Mouse (Mus musculus) lung, postnatal 0 days (tissue): ENCODE measurements around the gene Lbr.

Experiments
- CTCF ChIP-seq: IDR thresholded peaks from 2 replicates; pipeline ENCODE4 v1.5.1; 2016; ENCODE audit warnings: antibody characterized with exemption, mild to moderate bottlenecking
- EP300 ChIP-seq: IDR thresholded peaks from 2 replicates; pipeline ENCODE4 v1.6.1; 2016; ENCODE audit warnings: antibody characterized with exemption, mild to moderate bottlenecking, control low read depth

DNA sequence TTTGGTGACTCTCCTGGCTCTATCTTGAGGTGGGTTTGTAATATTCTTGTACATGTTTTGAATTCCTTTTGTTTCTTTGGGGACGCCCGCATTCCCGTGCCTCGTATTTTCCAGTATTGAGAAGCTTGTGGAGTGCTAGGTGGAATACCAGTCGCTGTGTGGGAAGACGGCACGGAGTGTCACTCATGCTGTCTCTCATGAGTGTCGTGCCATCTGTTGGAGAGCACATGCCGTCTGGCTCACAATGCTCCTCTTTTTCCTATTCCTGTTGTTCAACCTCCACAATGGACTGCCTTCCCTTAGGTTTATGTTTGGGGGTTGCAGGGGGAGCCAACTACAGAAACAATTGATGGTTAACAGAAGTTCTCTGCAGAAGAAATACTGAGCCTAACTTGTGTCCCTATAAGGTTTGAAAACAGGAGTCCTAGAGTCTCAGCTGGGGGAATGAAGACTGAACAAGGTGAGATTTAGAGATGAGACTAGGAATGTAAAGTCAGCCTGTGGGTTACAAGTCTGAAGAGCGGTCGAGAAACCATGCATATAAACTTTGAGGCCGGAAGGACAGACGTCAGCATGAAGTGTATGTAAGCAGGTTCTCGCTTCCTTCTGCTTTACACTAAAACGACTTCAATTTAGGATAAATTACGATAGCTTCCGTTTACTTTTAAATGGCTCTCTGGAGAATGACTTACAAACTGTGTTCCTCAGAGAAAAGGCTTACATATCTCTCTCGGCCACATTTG is 31.2 kb downstream of the Lbr start:
- no peak for TF ChIP-seq CTCF
- TF ChIP-seq EP300, result no peak
